Mouse (Mus musculus): ENCODE measurements around the gene Bmf. TPM values are rescaled to one million over a fixed set of nuclear protein-coding genes. Genes with fewer than 3 reads are reported as not detected.

Gene Bmf
- total RNA-seq, 2 experiments from 2014 or later: 5.2 to 5.4 TPM

GRCm38 (mm10) chr2:118545242-118546103, 4.0 kb downstream of the Bmf start:
- peak; percentile 95 to 96 for DNase-seq

GRCm38 (mm10) chr2:118543893-118544799, 5.3 kb downstream of the Bmf start:
- DNase-seq: peak; percentile 86 to 87

- DNase-seq: peak in 1 of 2 experiments; percentile 42
These were observed 6.4 kb downstream of the Bmf start for GRCm38 (mm10) chr2:118542971-118543573.

- no peak for DNase-seq
These were observed 7.8 kb downstream of the Bmf start for GRCm38 (mm10) chr2:118541716-118542115.

- DNase-seq: peak; percentile 79 to 86
These were observed 8.8 kb downstream of the Bmf start for GRCm38 (mm10) chr2:118540691-118541117.

GRCm38 (mm10) chr2:118539881-118540516, 9.5 kb downstream of the Bmf start:
- DNase-seq: peak; percentile 66 to 74

GRCm38 (mm10) chr2:118539040-118539439, 10.4 kb downstream of the Bmf start:
- no peak for DNase-seq

GRCm38 (mm10) chr2:118537226-118537625, 12.3 kb downstream of the Bmf start:
- no peak for DNase-seq

- DNase-seq: peak; percentile 80 to 82
These were observed 12.9 kb downstream of the Bmf start for GRCm38 (mm10) chr2:118536553-118536952.

- DNase-seq: no peak
These were observed 13.4 kb downstream of the Bmf start for GRCm38 (mm10) chr2:118536111-118536510.

- no peak for DNase-seq
These were observed 15.5 kb downstream of the Bmf start for GRCm38 (mm10) chr2:118533969-118534368.

GRCm38 (mm10) chr2:118532855-118533675, 16.4 kb downstream of the Bmf start:
- DNase-seq: peak; percentile 79 to 80

- DNase-seq: peak; percentile 53 to 56
These were observed 17.1 kb downstream of the Bmf start for GRCm38 (mm10) chr2:118532401-118532800.

GRCm38 (mm10) chr2:118529466-118530181, 19.9 kb downstream of the Bmf start:
- peak; percentile 88 to 92 for DNase-seq

- DNase-seq: no peak
These were observed 22.9 kb downstream of the Bmf start for GRCm38 (mm10) chr2:118526545-118526944.

GRCm38 (mm10) chr2:118524811-118525210, 24.7 kb downstream of the Bmf start:
- no peak for DNase-seq

GRCm38 (mm10) chr2:118523163-118523730, 26.2 kb downstream of the Bmf start:
- no peak for DNase-seq

GRCm38 (mm10) chr2:118522265-118522664, 27.2 kb downstream of the Bmf start:
- DNase-seq: no peak

GRCm38 (mm10) chr2:118520042-118520933, 29.2 kb downstream of the Bmf start:
- DNase-seq: peak; percentile 77 to 85
